Mouse (Mus musculus) heart, adult 8-10 months (tissue): ENCODE measurements around the gene Flot2. TPM values are rescaled to one million over a fixed set of nuclear protein-coding genes. Genes with fewer than 3 reads are reported as not detected.
"Not testable (repeated sequence)": the region's sequence is repeated elsewhere in the genome, so short reads cannot be mapped to it uniquely, and the experiment has no call there.

Experiments used
- DNase-seq: peaks from one replicate; pipeline ENCODE4 v3.0.0; 2022; ENCODE audit warnings: low spot score
- total RNA-seq, 4 experiments: library from RNA; stranded (reverse); gene quantifications; 2 replicates each; pipeline ENCODE4 v1.2.4; 2022

Flot2 gene
- total RNA-seq = 10 to 100 TPM; 53.5 to 62.6 (median 56.4) TPM

DNA sequence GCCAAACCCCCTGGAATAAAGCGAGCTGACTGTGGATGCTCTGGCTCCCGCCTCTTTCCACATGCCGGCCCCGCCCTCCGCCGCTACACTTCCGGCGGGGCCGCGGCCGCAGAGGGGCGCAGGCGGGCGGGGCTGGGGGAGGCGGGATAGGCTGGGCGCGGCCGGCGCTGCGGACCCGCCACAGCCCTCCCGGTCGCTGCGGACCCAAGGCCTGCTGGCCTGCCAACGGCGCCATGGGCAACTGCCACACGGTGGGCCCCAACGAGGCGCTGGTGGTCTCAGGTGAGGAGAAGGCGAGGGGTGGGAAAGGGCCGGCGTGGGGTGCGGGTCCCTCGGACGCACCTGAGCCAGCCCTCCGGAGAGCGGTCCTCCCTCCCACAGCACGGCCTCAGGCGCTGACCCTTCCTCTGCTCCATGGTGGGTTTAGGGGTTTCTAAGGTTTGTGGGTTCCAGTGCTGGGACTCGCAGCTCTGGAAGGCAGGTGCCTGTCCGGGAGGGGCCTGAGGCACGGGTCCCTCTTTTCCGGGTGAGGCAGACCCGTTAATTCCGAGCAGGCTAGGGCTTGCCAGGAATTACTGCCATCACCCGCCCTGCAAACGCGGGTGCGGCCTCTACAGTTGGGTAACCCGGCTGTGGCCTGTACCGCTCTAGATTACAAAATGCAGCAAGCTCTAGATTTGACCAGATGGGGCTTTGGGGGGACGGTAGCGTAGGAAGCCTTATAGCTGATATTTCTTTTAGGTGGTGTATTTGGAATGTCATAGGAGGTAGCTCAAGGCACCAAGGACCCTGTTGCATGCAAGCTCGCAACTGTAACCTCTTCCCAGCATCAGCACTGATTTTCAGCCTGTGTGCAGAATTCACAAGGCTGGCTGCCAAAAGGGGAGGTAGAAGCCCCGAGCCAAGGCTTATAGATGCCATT is at the start of gene Flot2:
Gene Flot2 (plus strand): TSS at position 101 of the 922 bp plus-strand sequence.
- DNase-seq = peak; percentile 42

DNA sequence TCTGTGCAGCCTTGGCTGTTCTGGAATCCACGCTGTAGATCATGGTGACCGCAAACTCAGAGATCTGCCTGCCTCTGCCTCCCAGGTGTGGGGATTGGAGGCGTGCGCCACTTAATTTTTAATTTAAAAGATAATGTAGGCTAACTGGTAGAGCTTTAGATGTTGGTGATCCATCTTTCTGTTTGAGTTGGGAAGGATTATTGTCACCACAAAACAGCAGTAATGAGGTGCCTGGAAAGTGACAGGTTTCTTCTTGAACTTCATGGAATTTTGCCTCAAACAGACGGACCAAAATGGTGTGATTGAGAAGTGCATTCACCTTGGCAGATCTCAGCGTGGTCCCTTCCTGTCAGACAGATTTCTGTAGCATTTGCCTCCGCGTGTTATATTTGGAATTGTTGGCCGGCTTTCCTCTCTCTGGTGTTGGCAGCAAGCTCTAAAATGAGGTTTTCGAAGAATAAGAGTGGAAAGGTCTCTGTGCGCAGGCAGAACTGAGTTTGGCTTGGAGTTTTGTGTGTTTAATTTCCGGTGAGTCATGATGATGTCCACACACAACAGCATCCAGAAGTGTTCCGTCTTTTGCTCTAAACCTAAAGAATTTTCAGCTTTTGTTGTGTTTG is 48.5 kb upstream of the Flot2 start:
- DNase-seq = peak; percentile 38

GRCm38 (mm10) chr11:77995556-77995955 is 42.2 kb upstream of the Flot2 start:
- DNase-seq = peak; percentile 49

DNA sequence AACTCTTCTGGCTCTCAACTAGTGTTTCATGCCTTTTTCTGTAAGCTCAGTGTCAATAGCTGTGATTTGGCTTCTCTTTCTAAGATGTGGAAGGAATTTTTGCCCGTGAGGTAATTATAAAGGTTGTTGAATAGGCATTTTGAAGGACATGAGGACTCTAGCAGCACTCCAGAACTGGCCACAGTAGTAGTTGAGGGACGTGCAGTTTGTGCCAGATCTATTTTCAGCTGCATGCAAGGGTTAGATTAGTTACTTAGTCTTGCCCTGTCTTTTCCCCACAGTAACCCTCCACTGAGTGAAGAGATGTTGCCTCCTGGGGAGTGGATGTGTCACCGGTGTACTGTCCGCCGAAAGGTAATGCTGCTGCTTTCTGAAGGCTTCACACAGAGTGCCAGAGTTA is 31.3 kb upstream of the Flot2 start:
- DNase-seq = peak; percentile 42

DNA sequence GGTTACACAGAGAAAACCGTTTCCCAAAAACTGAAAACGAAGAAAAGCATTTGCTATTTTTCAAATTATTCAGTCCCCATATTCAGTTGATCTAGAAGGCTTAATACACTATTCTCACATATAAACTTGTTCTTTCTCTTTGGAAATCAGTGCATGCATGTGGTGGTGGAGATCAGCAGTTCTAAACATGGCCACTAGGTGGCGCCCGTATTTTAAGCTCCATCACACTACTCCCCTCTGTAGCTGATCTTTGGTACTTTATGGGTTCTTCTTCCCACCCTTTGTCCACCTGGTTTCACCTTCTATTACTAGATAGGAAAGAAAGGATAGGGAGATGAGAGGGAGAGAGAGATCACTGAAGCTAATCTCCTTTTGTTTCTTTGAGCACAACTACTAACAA is 18.1 kb upstream of the Flot2 start:
- DNase-seq = peak; percentile 72

DNA sequence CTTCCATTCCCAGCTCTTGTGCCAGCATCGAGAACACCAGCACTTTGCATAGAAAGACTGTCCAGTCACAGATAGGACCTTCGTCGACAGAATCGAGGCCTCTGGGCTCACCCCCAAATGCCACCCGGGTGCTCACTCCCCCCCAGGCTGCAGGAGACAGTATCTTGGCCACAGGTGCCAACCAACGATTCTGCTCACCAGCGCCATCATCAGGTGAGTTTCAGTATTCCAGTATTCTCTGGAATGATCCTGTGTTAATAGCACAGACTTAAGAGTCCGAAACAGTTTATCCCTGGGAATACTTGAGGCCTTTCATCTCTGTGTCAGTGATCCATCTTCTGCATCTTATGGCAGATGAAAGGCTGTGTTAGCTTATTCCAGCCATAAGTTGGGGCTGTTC is 14.1 kb upstream of the Flot2 start:
- no peak for DNase-seq

DNA sequence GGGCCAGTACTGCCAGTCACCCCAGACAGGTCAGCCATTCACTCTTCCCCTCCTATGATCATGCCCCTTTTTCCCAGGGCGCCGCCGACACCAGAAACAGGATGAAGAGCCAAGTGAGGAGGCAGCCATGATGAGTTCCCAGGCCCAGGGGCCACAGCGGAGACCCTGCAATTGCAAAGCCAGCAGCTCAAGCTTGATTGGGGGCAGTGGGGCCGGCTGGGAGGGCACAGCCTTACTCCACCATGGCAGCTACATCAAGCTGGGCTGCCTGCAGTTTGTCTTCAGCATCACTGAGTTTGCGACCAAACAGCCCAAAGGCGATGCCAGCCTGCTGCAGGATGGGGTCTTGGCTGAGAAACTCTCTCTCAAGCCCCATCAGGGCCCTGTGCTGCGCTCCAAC is 8.5 kb upstream of the Flot2 start:
- no peak for DNase-seq

- no peak for DNase-seq
Observed at GRCm38 (mm10) chr11:78030600-78030999, 7.1 kb upstream of the Flot2 start.

GRCm38 (mm10) chr11:78031389-78031788 is 6.3 kb upstream of the Flot2 start:
- DNase-seq = no peak

GRCm38 (mm10) chr11:78031947-78032808 is 5.6 kb upstream of the Flot2 start, which contains the start of gene Dhrs13:
Dhrs13 (plus strand) TSS chr11:78032280.
- peak; percentile 92 for DNase-seq

- DNase-seq = no peak
Observed at GRCm38 (mm10) chr11:78032809-78033195, 4.9 kb upstream of the Flot2 start.

DNA sequence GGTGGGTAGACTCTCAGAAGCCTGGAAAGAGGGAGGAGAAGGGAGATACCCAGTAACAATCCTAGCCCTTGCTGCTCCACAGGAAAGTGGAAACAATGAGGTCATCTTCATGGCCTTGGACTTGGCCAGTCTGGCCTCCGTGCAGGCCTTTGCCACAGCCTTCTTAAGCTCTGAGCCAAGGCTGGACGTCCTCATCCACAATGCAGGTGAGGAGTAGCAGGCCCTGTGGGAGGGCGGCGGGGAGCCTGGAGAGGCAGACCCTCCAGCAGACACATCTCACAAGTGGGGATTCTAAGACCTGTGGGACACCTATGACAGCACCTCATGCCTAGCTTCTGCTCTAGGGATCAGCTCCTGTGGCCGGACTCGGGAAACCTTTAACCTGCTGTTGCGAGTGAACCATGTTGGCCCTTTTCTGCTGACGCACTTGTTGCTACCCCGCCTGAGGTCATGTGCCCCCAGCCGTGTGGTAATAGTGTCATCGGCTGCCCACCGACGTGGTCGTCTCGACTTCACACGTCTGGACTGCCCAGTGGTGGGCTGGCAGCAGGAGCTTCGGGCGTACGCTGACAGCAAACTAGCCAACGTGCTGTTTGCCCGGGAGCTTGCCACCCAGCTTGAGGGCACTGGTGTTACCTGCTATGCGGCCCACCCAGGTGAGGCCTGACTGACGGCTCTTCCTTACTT is 3.7 kb upstream of the Flot2 start:
- no peak for DNase-seq

- DNase-seq = no peak
Observed at GRCm38 (mm10) chr11:78036791-78037190, 940 bp upstream of the Flot2 start.

GRCm38 (mm10) chr11:78040878-78041277 is 3.1 kb downstream of the Flot2 start:
- DNase-seq = no peak

DNA sequence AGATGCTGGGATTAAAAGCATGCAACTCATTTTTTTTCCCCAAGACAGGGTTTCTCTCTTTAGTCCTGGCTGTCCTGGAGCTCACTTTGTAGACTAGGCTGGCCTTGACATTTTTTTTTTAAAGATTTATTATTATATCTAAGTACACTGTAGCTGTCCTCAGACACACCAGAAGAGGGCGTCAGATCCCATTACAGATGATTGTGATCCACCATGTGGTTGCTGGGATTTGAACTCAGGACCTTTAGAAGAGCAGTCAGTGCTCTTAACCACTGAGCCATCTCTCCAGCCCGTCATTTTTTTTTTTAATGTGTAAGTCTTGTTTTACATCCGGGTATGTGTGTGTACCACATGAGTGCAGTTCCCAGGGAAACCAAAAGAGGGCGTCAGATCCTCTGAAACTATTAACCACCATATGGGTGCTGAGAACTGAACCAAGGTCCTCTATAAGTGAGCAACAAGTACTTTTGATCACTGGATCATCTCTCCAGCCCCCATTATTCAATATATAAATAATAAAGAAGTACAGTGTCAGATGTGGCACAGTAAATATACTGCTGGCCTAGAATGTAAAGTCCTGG is 4.6 kb downstream of the Flot2 start:
- DNase-seq = not testable (repeated sequence)

- peak; percentile 87 for DNase-seq
Observed at GRCm38 (mm10) chr11:78044758-78045251, 7.1 kb downstream of the Flot2 start.

DNA sequence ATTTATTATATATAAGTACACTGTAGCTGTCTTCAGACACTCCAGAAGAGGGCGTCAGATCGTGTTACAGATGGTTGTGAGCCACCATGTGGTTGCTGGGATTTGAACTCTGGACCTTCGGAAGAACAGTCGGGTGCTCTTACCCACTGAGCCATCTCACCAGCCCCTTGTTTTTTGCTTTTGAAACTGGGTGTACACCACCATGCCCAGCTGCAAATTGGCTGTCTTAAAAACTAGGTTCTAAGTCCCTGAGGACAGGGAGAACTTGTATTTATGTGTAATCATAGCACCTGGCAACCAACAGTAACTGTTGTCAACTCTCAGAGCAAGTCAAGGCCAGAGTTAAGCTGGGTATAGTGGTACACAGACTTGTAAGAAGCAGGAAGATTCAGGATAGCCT is 10.9 kb downstream of the Flot2 start:
- not testable (repeated sequence) for DNase-seq

DNA sequence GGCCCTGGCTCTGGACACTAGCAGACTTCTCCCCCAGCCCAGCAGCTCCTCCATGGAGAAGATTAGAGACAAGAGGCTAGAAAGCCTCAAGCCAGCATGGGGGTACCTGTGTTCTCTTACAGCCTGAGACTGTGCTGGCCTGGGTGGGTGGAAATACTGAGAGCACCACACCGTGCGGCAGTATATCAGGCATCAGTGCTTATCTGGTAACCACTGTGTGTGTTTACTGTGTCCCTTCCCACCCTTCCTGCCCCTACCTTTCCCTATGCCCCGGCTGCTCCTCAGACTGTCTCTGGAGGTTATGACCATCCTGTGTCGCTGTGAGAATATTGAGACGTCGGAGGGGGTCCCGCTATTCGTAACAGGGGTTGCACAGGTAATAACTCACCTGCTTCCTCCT is 15.3 kb downstream of the Flot2 start:
- DNase-seq = no peak

DNA sequence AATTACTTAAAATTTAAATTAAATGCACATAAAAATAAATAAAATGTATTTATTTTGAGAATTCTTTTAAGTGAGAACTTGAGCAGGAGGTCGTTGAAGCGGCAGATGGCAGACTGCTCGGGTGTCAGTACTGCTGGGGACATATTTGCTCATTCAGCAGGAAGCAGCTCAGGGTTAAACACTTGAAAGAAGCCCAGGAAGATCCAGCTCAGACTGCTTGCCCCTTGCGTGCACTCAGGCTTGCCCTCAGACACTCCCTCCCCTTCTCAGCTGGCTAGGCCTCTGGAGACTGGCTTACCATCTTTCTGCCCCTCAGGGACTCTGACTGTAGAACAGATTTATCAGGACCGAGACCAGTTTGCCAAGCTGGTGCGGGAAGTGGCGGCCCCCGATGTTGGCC is 19.2 kb downstream of the Flot2 start:
- DNase-seq = no peak

DNA sequence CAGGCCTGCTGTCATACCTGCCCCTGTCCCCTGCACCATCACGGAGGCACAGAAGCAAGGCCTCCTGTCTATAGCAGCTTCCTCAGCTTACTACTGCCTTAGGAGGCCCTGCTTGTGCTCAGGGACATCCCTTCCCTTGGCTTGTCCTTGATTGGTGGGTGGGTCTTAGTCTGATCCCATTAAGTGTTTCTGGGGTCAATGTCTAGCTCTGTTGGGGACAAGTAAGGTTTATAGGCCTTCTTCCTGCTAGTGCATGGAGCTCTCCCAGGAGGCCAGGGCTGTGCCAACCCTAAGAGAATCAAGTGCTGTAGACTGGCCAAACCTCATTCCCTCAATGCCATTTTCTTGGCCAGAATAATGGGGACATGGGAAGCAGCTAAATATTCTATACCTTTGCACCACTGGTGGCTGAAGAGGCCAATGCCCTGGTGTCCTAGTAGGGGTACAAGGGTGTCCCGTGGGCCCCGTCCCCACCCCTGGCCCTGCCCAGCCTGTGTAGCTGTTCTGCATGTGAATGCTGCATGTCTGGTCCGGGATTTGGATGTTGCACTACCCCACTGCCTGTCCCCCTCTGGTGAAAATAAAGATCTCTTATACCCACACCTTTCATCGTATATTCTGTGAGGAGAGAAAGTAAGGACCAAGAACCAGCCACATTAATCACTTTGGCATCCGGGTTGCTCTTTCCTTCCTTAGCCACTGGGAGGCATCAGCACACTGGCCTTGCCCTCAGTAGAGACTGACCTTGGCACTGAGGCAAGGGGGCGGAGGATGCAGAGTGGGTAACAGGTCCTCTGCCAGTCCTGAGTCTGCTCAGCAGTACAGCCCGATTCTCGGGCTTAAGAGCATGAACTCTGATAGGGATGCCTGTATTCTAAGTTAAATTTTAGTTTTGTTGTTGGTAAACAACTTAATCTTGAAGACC is 22.4 kb downstream of the Flot2 start:
- DNase-seq = peak; percentile 65
